Mouse (Mus musculus): ENCODE measurements around the gene Gm14597. TPM values are rescaled to one million over a fixed set of nuclear protein-coding genes. Genes with fewer than 3 reads are reported as not detected.
A peak's percentile ranks its signal among the peaks of the same experiment; 100 is the strongest.
"Not testable (repeated sequence)": the region's sequence is repeated elsewhere in the genome, so short reads cannot be mapped to it uniquely, and the experiment has no call there.

The Gm14597 gene
- not detected in 2 replicates for polyA plus RNA-seq (2014; fragmentation: Nextera tagmentation; extraction: Ambion mirVana)

- not testable (repeated sequence) for H3K9me3 ChIP-seq (ENCODE audit: control insufficient read depth, low read length); ATAC-seq (replicated peaks; ENCODE audit: low FRiP score); H3K4me1 ChIP-seq (replicated peaks; ENCODE audit: control insufficient read depth, insufficient read depth, low read length); H3K36me3 ChIP-seq (ENCODE audit: control insufficient read depth, insufficient read depth, low read length); H3K27me3 ChIP-seq (ENCODE audit: control insufficient read depth, insufficient read depth, low read length); DNase-seq (ENCODE audit: low spot score); H3K27ac ChIP-seq (ENCODE audit: low read depth, low read length)
- peak within 1 kb of the TSS; percentile 57 for H3K9ac ChIP-seq (ENCODE audit: low read length)
- H3K4me2 ChIP-seq (ENCODE audit: low read depth, low read length, severe bottlenecking): peak within 1 kb of the TSS; percentile 53
- peak within 1 kb of the TSS; percentile 28 for H3K4me3 ChIP-seq (ENCODE audit: low read depth, low read length)
- WGBS: 87% methylated on average over 2 of the region's 4 CpGs
Observed at GRCm38 (mm10) chrX:53608879-53609278, at the start of gene Gm14597. Gm14597 (minus strand) TSS chrX:53608979.

GRCm38 (mm10) chrX:53652917-53653316, 44.1 kb upstream of the Gm14597 start:
- H3K4me2 ChIP-seq (ENCODE audit: low read depth, low read length, severe bottlenecking); H3K36me3 ChIP-seq (ENCODE audit: control insufficient read depth, insufficient read depth, low read length); H3K9me3 ChIP-seq (ENCODE audit: control insufficient read depth, low read length); H3K27ac ChIP-seq (ENCODE audit: low read depth, low read length); ATAC-seq (replicated peaks; ENCODE audit: low FRiP score); H3K27me3 ChIP-seq (ENCODE audit: control insufficient read depth, insufficient read depth, low read length); H3K4me1 ChIP-seq (replicated peaks; ENCODE audit: control insufficient read depth, insufficient read depth, low read length); DNase-seq (ENCODE audit: low spot score); H3K4me3 ChIP-seq (ENCODE audit: low read depth, low read length); H3K9ac ChIP-seq (ENCODE audit: low read length): not testable (repeated sequence)
- WGBS: 61% methylated on average over 4 of the region's 4 CpGs

DNA sequence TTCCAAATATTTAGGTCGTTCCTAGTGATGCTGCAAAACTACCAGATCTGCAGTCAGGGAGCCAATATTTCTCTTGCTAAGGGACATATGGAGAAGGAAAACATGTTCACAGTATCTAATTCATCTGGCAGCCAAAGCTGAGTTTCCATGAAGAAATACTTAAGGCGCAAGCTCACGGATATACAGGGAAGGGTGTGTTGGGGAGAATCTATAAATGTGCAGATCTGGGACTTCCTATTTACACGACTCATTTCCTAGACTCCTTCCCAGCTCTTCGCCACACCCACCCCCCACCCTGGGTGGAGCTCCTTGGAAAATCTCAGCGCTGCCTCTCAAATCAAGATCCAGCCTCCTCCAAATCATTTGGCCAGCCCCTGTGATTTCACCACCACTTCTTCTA, 37.1 kb upstream of the Gm14597 start:
- H3K27me3 ChIP-seq (ENCODE audit: control insufficient read depth, insufficient read depth, low read length): no peaks in the 10 kb centered on the region
- H3K4me3 ChIP-seq (ENCODE audit: low read depth, low read length): no peak overlapping the region
- H3K27ac ChIP-seq (ENCODE audit: low read depth, low read length): no peak overlapping the region
- H3K9me3 ChIP-seq (ENCODE audit: control insufficient read depth, low read length): no peaks in the 10 kb centered on the region
- ATAC-seq (replicated peaks; ENCODE audit: low FRiP score) (no peak), DNase-seq (ENCODE audit: low spot score) (no peak)
- no peak overlapping the region for H3K4me2 ChIP-seq (ENCODE audit: low read depth, low read length, severe bottlenecking)
- H3K9ac ChIP-seq (ENCODE audit: low read length): no peak overlapping the region
- WGBS: 87% methylated on average over 6 of the region's 6 CpGs
- H3K36me3 ChIP-seq (ENCODE audit: control insufficient read depth, insufficient read depth, low read length): no peaks in the 10 kb centered on the region
- no peaks in the 10 kb centered on the region for H3K4me1 ChIP-seq (replicated peaks; ENCODE audit: control insufficient read depth, insufficient read depth, low read length)

DNA sequence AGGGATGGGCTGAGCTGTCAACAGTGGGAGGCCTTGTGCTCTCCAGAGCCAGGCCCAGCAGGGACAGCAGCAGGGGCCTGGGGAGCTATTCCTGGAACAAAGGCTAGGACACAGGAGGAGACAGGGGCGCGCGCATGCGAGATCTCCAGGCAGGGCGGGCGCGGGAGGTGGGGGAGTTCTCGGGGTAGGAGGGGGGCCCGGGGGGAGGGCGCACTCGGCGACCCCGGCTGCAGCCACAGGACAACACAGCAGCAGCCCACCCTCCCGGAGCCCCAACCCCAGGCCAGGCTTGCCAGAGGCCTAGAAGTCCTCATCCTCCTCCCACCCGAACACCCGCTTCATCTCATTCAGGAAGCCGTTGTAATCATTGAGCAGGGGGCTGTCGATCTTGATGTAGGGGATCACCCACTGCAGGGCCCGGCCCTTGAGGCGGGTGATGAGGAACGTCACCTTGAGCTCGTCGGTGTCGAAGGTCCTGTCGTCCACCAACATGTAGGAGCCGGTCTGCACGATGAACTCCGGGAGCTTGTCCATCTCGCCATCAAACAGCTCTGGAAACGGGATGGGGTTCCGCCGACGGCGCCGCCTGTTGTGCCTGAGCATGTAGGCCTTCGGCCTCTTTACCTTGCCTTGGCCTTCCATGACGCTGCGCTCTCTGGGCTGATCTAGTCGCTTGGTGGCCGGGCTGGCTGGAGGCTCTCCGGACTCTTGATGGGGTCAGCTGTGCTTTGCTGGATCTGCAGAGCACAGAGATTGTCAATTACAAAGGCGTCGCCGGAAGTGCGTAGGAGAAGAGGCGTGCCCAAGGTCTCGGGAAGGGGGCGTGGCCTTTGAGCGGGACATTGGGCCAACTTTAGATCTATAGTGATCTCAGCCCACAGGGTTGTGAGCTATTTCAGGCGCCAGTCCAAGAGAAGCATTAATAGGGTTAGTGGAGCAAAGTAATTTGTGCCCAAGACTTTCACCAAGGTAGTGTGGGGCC, 34.5 kb upstream of the Gm14597 start, which contains the start of gene Rtl8a:
Rtl8a (minus strand) TSS at position 703 of the 982 bp plus-strand sequence.
- not testable (repeated sequence) for H3K4me1 ChIP-seq (replicated peaks; ENCODE audit: control insufficient read depth, insufficient read depth, low read length); H3K9me3 ChIP-seq (ENCODE audit: control insufficient read depth, low read length); H3K36me3 ChIP-seq (ENCODE audit: control insufficient read depth, insufficient read depth, low read length); H3K9ac ChIP-seq (ENCODE audit: low read length); H3K27ac ChIP-seq (ENCODE audit: low read depth, low read length); H3K27me3 ChIP-seq (ENCODE audit: control insufficient read depth, insufficient read depth, low read length)
- H3K4me2 ChIP-seq (ENCODE audit: low read depth, low read length, severe bottlenecking): peak within 1 kb of the TSS; percentile 34; the same call in 1 of the 2 replicates
- peak within 1 kb of the TSS; percentile 25 for H3K4me3 ChIP-seq (ENCODE audit: low read depth, low read length)
- DNase-seq (ENCODE audit: low spot score): peak; percentile 83
- 14% methylated on average over 11 of the region's 50 CpGs for WGBS
- peak; percentile 95 for ATAC-seq (replicated peaks; ENCODE audit: low FRiP score)

DNA sequence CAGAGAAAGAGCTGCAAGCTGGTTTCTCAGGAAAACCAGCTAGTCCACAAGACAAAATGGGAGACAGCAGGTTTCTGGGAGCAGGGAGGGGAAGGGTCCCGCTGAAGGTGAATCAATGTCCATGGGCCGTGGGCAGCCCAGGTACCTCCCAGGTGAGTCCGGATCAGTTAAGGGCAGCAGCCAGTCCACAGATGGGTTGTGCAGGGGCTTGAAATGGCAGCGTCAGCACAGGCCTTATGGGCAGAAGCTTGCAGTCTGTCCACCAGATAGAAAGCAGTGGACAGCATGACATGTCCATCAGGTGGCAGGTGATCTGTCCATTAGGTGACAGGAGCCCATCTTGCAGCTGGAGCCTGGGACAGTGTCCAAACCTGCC, 33.8 kb upstream of the Gm14597 start:
- not testable (repeated sequence) for H3K4me3 ChIP-seq (ENCODE audit: low read depth, low read length); H3K36me3 ChIP-seq (ENCODE audit: control insufficient read depth, insufficient read depth, low read length); H3K4me2 ChIP-seq (ENCODE audit: low read depth, low read length, severe bottlenecking); H3K9ac ChIP-seq (ENCODE audit: low read length); H3K4me1 ChIP-seq (replicated peaks; ENCODE audit: control insufficient read depth, insufficient read depth, low read length); H3K27me3 ChIP-seq (ENCODE audit: control insufficient read depth, insufficient read depth, low read length); DNase-seq (ENCODE audit: low spot score); H3K27ac ChIP-seq (ENCODE audit: low read depth, low read length); ATAC-seq (replicated peaks; ENCODE audit: low FRiP score); H3K9me3 ChIP-seq (ENCODE audit: control insufficient read depth, low read length)
- 36% methylated on average over 3 of the region's 4 CpGs for WGBS

DNA sequence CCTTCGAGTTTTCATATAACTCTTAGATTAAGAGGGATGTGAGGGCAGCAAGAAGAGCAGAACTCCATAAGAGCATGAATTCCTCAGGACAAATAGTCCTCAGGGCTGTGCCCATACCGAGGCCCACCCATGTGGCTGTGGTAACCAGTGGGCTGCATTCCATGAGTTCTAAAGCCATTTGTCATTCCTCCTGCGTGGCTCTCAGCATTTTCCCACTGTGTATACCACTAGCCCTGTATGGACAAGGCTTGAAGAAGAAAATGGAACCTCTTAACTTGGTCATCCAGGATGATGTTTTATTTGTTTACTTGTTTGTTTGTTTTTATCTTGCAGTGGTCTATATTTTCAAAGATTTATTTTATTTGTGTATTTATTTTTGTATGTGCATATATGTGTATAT, 29.3 kb upstream of the Gm14597 start:
- H3K4me1 ChIP-seq (replicated peaks; ENCODE audit: control insufficient read depth, insufficient read depth, low read length); H3K4me3 ChIP-seq (ENCODE audit: low read depth, low read length); DNase-seq (ENCODE audit: low spot score); H3K9me3 ChIP-seq (ENCODE audit: control insufficient read depth, low read length); H3K36me3 ChIP-seq (ENCODE audit: control insufficient read depth, insufficient read depth, low read length); H3K27ac ChIP-seq (ENCODE audit: low read depth, low read length); ATAC-seq (replicated peaks; ENCODE audit: low FRiP score); H3K4me2 ChIP-seq (ENCODE audit: low read depth, low read length, severe bottlenecking); H3K27me3 ChIP-seq (ENCODE audit: control insufficient read depth, insufficient read depth, low read length); H3K9ac ChIP-seq (ENCODE audit: low read length): not testable (repeated sequence)
- WGBS: 51% methylated on average over 3 of the region's 3 CpGs

DNA sequence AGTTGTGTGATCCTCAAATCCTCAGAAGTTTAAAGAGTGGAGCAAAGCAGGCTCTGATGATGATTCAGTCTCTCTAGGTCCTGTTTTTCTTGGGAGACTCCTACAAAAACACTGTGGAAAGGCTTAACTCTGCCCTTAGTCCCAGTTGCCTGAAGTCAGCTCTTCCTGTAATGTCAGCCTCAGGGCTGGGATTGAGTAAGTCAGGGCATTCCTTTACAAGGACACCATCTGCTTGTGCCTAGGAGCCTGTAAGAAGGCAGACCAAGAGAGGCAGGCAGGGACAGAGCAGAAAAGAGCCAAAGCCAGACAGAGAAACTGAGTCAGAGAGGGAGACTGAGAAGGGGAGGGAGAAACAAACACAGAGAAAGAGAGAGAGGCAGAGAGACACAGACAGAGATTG, 2.6 kb upstream of the Gm14597 start:
- not testable (repeated sequence) for H3K4me2 ChIP-seq (ENCODE audit: low read depth, low read length, severe bottlenecking)

DNA sequence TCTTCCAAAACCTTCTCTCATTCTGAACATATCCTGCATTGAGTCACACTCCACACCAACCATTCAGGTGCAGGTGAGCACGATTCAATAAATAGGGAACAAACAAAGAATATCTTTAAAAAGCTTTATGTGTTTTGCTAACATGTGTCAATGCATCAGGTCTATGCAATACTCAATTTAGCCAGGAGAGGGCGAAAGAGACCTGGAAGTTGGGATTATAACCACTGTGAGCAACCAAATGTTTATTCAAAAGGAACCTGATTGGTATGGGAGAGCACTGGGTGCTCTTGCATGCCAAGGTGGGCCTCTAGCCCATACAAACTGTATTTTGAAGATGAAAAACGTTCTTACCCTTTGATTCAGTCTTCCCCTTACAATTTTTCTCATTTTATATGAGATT, 1.8 kb upstream of the Gm14597 start:
- 6% methylated on average over 3 of the region's 3 CpGs for WGBS
- ATAC-seq (replicated peaks; ENCODE audit: low FRiP score) (no peak), DNase-seq (ENCODE audit: low spot score) (peak; percentile 55)
- Histone ChIP-seq H3K9me3 (ENCODE audit: control insufficient read depth, low read length) (no peaks in the 10 kb centered on the region), H3K9ac (ENCODE audit: low read length) (no peak overlapping the region), H3K4me1 (replicated peaks; ENCODE audit: control insufficient read depth, insufficient read depth, low read length) (no peaks in the 10 kb centered on the region), H3K36me3 (ENCODE audit: control insufficient read depth, insufficient read depth, low read length) (no peaks in the 10 kb centered on the region), H3K27ac (ENCODE audit: low read depth, low read length) (no peak overlapping the region), H3K4me3 (ENCODE audit: low read depth, low read length) (no peak overlapping the region), H3K27me3 (ENCODE audit: control insufficient read depth, insufficient read depth, low read length) (no peaks in the 10 kb centered on the region), H3K4me2 (ENCODE audit: low read depth, low read length, severe bottlenecking) (no peak overlapping the region)

More for the DNA sequence above, 2.6 kb upstream of the Gm14597 start:
- not testable (repeated sequence) for H3K9ac ChIP-seq (ENCODE audit: low read length); H3K9me3 ChIP-seq (ENCODE audit: control insufficient read depth, low read length); H3K27ac ChIP-seq (ENCODE audit: low read depth, low read length); H3K4me3 ChIP-seq (ENCODE audit: low read depth, low read length); H3K27me3 ChIP-seq (ENCODE audit: control insufficient read depth, insufficient read depth, low read length); ATAC-seq (replicated peaks; ENCODE audit: low FRiP score); H3K4me1 ChIP-seq (replicated peaks; ENCODE audit: control insufficient read depth, insufficient read depth, low read length); H3K36me3 ChIP-seq (ENCODE audit: control insufficient read depth, insufficient read depth, low read length); DNase-seq (ENCODE audit: low spot score)
